In the genomic region with DNA sequence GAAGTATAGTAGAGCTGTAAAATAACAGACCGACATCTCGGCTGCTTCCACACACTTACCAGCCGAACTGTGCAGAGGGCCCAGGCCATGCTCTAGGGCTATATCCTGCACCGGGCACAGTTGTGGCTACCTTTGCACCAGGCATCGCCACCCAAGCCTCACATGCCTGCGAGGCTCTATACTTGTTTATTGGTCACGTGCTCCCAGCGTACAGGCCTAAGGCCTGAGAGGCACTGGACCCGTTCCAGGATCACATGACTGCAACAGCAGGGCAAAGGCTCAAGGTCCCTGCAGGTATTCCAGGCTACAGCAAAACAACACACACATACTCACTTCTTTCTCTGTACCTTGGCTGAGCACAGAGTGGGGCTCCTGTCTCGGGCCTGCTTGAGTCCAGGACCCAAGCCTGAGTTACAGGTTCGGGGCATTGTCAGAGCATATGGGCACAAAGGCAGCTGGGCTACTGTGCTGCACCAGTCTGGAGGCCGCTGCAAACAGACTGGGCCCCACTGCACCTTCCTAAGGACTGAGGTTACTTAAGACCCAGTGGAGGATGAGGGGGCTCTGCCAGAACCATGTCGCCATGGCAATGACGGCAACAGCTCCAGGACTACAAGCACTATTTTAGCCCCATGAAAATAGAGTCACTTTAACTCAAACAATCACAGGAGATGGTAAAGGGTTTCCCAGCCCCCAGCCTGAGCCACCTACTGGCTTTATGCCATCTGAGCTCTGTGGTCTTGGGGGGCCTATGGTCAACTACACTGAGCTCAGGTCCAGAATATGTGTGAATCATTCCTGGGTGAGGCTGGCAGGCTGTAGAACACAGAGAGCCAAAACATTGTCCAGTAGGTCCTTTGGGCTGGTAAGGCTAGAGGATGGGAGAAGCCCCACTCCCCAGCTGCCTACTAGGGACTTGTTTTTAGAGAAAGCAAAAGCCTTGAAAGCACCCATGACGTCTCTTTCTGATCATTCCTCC, we compare ENCODE assay signal across 15 mouse cellular contexts. TPM values are rescaled to one million over a fixed set of nuclear protein-coding genes. Genes with fewer than 3 reads are reported as not detected.
DNase-seq lines count a peak whose midpoint lies in the region; ATAC-seq and TF ChIP-seq lines count a peak whose summit lies in the region.
"Had no signal": no experiment of that assay in that cellular context is flagged by ENCODE, and none has a peak within 500 bp of the region (broad histone marks: within the 10 kb centered on the region; RNA-seq: fewer than 3 reads in every experiment).

No protein-coding gene starts in this region.

- H3K9ac ChIP-seq in intestine, postnatal 0 days (ENCODE audit: low read depth, low read length) = no peak overlapping the region
- no peak overlapping the region for H3K9ac ChIP-seq in liver, embryonic 12.5 days
- H3K9ac ChIP-seq: limb, embryonic 15.5 days; neural tube, embryonic 12.5 days had no signal

- intact Hi-C loops in heart, postnatal 14 days (cut with DNase I) = no loop called here

- in situ Hi-C loops in Patski (cut with MboI; ENCODE audit: low pct_unique_long_range_greater_than_20kb) = loop anchor here (10.0 kb wide), 1 partner anchor 94 kb away; a partner anchor contains a TSS

- no peaks in the 10 kb centered on the region for H3K9me3 ChIP-seq in intestine, postnatal 0 days (ENCODE audit: control insufficient read depth)
- no peaks in the 10 kb centered on the region for H3K9me3 ChIP-seq in liver, embryonic 12.5 days (replicated peaks)
- H3K9me3 ChIP-seq: heart, embryonic 10.5 days; limb, embryonic 15.5 days; midbrain, embryonic 10.5 days; neural tube, embryonic 12.5 days had no signal

- no peaks in the 10 kb centered on the region for H3K36me3 ChIP-seq in intestine, postnatal 0 days (ENCODE audit: control insufficient read depth, insufficient read depth)
- no peaks in the 10 kb centered on the region for H3K36me3 ChIP-seq in liver, embryonic 12.5 days
- H3K36me3 ChIP-seq: heart, embryonic 10.5 days; limb, embryonic 15.5 days; midbrain, embryonic 10.5 days; neural tube, embryonic 12.5 days had no signal

- POLR2A ChIA-PET in Patski (lab: Charles Lee) = interaction anchor here (1.0 kb wide), 1 partner anchor 102 kb away, joined by 3 read pairs; no protein-coding TSS in a partner anchor

- H3K4me2 ChIP-seq in intestine, postnatal 0 days (replicated peaks; ENCODE audit: low read depth) = no peak overlapping the region
- H3K4me2 ChIP-seq in liver, embryonic 12.5 days = no peak overlapping the region
- H3K4me2 ChIP-seq: limb, embryonic 15.5 days; neural tube, embryonic 12.5 days had no signal

- WGBS in intestine, postnatal 0 days = 55% methylated on average over 15 of the region's 15 CpGs
- WGBS in liver, embryonic 12.5 days (ENCODE audit: insufficient replicate concordance) = 71% methylated on average over 15 of the region's 15 CpGs

- peaks cover 2% of the 10 kb centered on the region for H3K27me3 ChIP-seq in Patski
- H3K27me3 ChIP-seq in intestine, postnatal 0 days (replicated peaks; ENCODE audit: control insufficient read depth, insufficient read depth, low read length) = no peaks in the 10 kb centered on the region
- H3K27me3 ChIP-seq in liver, embryonic 12.5 days (replicated peaks) = peaks cover 34% of the 10 kb centered on the region

- H3K4me1 ChIP-seq in intestine, postnatal 0 days (replicated peaks; ENCODE audit: control insufficient read depth, insufficient read depth, low read length) = peaks cover 8% of the 10 kb centered on the region; the same call in 1 of the 2 replicates
- no peaks in the 10 kb centered on the region for H3K4me1 ChIP-seq in liver, embryonic 12.5 days
- H3K4me1 ChIP-seq: heart, embryonic 10.5 days; limb, embryonic 15.5 days; neural tube, embryonic 12.5 days had no signal

- peak overlapping the region; percentile 81 for H3K27ac ChIP-seq in intestine, postnatal 0 days (ENCODE audit: low read depth, low read length)
- no peak overlapping the region for H3K27ac ChIP-seq in liver, embryonic 12.5 days
- H3K27ac ChIP-seq: heart, embryonic 10.5 days; limb, embryonic 15.5 days; midbrain, embryonic 10.5 days; neural tube, embryonic 12.5 days had no signal

- no peak for TF ChIP-seq CTCF in Patski (IDR thresholded peaks at IDR 0.05)
- TF ChIP-seq CTCF in intestine, postnatal 0 days (IDR thresholded peaks at IDR 0.05; ENCODE audit: low read depth) = no peak

- peak; percentile 79 for DNase-seq in heart, adult 11 months
- DNase-seq in heart, postnatal 14 days = no peak
- DNase-seq in Patski (ENCODE audit: low read depth, low spot score) = peak; percentile 56
- no peak for DNase-seq in embryo, embryonic 11 days
- DNase-seq in thymus, postnatal 25 days = no peak
- DNase-seq in neural tube, embryonic 10.5 days (ENCODE audit: extremely low spot score, low spot score) = no peak
- DNase-seq: right cerebral cortex, adult 18-20 months; thymus, postnatal 4 days had no signal

- no peak overlapping the region for H3K4me3 ChIP-seq in intestine, postnatal 0 days (ENCODE audit: low read depth, low read length)
- H3K4me3 ChIP-seq in liver, embryonic 12.5 days = no peak overlapping the region
- H3K4me3 ChIP-seq: heart, embryonic 10.5 days; limb, embryonic 15.5 days; midbrain, embryonic 10.5 days; neural tube, embryonic 12.5 days had no signal

- peak; percentile 62 for ATAC-seq in Patski
- peak; percentile 89 for ATAC-seq in intestine, postnatal 0 days
- peak; percentile 54 for ATAC-seq in liver, embryonic 12.5 days

- CTCF ChIA-PET in Patski (lab: Charles Lee) = interaction anchor here (2.0 kb wide), 1 partner anchor 46 kb away, joined by 4 read pairs; no protein-coding TSS in a partner anchor

RNA-seq across cellular contexts. Expression of a gene that starts 9.9 kb away (rescaled TPM):
- total RNA-seq in heart, postnatal 14 days (2021) = 1 to 10 TPM; 1.7 to 2.1 TPM
- 11.8 TPM for polyA plus RNA-seq in Patski (2021)
- 31.7 and 38.8 TPM in 2 replicates for polyA plus RNA-seq in intestine, postnatal 0 days (2015; fragmentation: Nextera tagmentation; extraction: Ambion mirVana)
- 3.7 and 4.2 TPM in 2 replicates for polyA plus RNA-seq in liver, embryonic 12.5 days (2016; fragmentation: Nextera tagmentation; extraction: Ambion mirVana)

RNA-seq across cellular contexts. Expression of a gene that starts 26.9 kb away (rescaled TPM):
- total RNA-seq in heart, postnatal 14 days (2021) = not detected
- not detected for polyA plus RNA-seq in Patski (2021)
- polyA plus RNA-seq in intestine, postnatal 0 days (2015; fragmentation: Nextera tagmentation; extraction: Ambion mirVana) = 0.16 and 0.21 TPM in 2 replicates
- not detected in 2 replicates for polyA plus RNA-seq in liver, embryonic 12.5 days (2016; fragmentation: Nextera tagmentation; extraction: Ambion mirVana)
- polyA plus RNA-seq: heart, embryonic 10.5 days; hindbrain, embryonic 11.5 days; midbrain, embryonic 10.5 days had no signal

RNA-seq across cellular contexts. Expression of a gene that starts 38.0 kb away (rescaled TPM):
- total RNA-seq in heart, postnatal 14 days (2021) = under 1 TPM; 0.61 to 0.69 TPM
- 2.2 TPM for polyA plus RNA-seq in Patski (2021)
- 0.50 and 0.52 TPM in 2 replicates for polyA plus RNA-seq in intestine, postnatal 0 days (2015; fragmentation: Nextera tagmentation; extraction: Ambion mirVana)
- polyA plus RNA-seq in liver, embryonic 12.5 days (2016; fragmentation: Nextera tagmentation; extraction: Ambion mirVana) = 0.39 and 0.53 TPM in 2 replicates

Comparison
In these comparisons a context has a peak if more than half of its experiments do, and no peak if none do; other contexts are left out.
1. DNase-seq: peak in heart, adult 11 months (single experiment) and Patski (single experiment); none in heart, postnatal 14 days (0 of 2), embryo, embryonic 11 days (single experiment), thymus, postnatal 25 days (single experiment) and neural tube, embryonic 10.5 days (single experiment).
2. Peak in every context shown above with its lines, with median percentiles within 50 percentile points of each other: ATAC-seq.